9 mouse cellular contexts compared by ENCODE assay signal in genomic region chr19:24134991-24135390, GRCm38 (mm10).
DNase-seq lines count a peak whose midpoint lies in the region; ATAC-seq and TF ChIP-seq lines count a peak whose summit lies in the region.
"Had no signal": no experiment of that assay in that cellular context is flagged by ENCODE, and none has a peak within 500 bp of the region (broad histone marks: within the 10 kb centered on the region; RNA-seq: fewer than 3 reads in every experiment).

No protein-coding gene starts in this region.

- peak overlapping the region; percentile 51 for H3K4me3 ChIP-seq in cerebellum, adult 2 months (replicated peaks; ENCODE audit: insufficient read depth, low read depth, low read length)
- H3K4me3 ChIP-seq in megakaryocyte, embryonic 14.5 days (replicated peaks), result peak overlapping the region; percentile 69
- peak overlapping the region; percentile 25; the same call in 1 of the 2 replicates for H3K4me3 ChIP-seq in lung, postnatal 0 days (ENCODE audit: low read depth, low read length)

- no peak for TF ChIP-seq EP300 in lung, postnatal 0 days (IDR thresholded peaks at IDR 0.05)

- no peak overlapping the region for H3K27ac ChIP-seq in cerebellum, adult 2 months (ENCODE audit: insufficient read depth, low read length)
- H3K27ac ChIP-seq in lung, postnatal 0 days (ENCODE audit: low read length), result no peak overlapping the region

- no peaks in the 10 kb centered on the region for H3K4me1 ChIP-seq in cerebellum, adult 2 months (ENCODE audit: control insufficient read depth, insufficient read depth, low read length)
- H3K4me1 ChIP-seq in megakaryocyte, embryonic 14.5 days, result peaks cover 27% of the 10 kb centered on the region
- H3K4me1 ChIP-seq in lung, postnatal 0 days (ENCODE audit: insufficient read depth, low read depth, low read length), result no peaks in the 10 kb centered on the region

- no peak overlapping the region; the same call in 1 of the 2 replicates for H3K9ac ChIP-seq in lung, postnatal 0 days (replicated peaks; ENCODE audit: low read depth)

- H3K9me3 ChIP-seq in megakaryocyte, embryonic 14.5 days, result peaks cover 8% of the 10 kb centered on the region
- H3K9me3 ChIP-seq in lung, postnatal 0 days (ENCODE audit: low read length), result no peaks in the 10 kb centered on the region

- WGBS in cerebellum, adult 2 months, result 62% methylated on average over 10 of the region's 10 CpGs
- WGBS in lung, postnatal 0 days, result 42% methylated on average over 10 of the region's 10 CpGs

- TF ChIP-seq CTCF in cerebellum, adult 2 months (IDR thresholded peaks at IDR 0.05; ENCODE audit: borderline replicate concordance, insufficient read depth, low read depth, low read length), result no peak
- TF ChIP-seq CTCF in lung, postnatal 0 days (IDR thresholded peaks at IDR 0.05), result no peak

- H3K36me3 ChIP-seq in megakaryocyte, embryonic 14.5 days (replicated peaks; ENCODE audit: low read length), result peaks cover 45% of the 10 kb centered on the region
- H3K36me3 ChIP-seq in lung, postnatal 0 days (ENCODE audit: insufficient read depth, low read length), result peaks cover 27% of the 10 kb centered on the region

- no peak for TF ChIP-seq POLR2A in cerebellum, adult 2 months (IDR thresholded peaks at IDR 0.05; ENCODE audit: borderline replicate concordance, insufficient read depth, low read length)

- no peaks in the 10 kb centered on the region for H3K27me3 ChIP-seq in cerebellum, adult 2 months (ENCODE audit: control insufficient read depth, insufficient read depth, low read length)
- no peaks in the 10 kb centered on the region for H3K27me3 ChIP-seq in megakaryocyte, embryonic 14.5 days (replicated peaks)
- no peaks in the 10 kb centered on the region for H3K27me3 ChIP-seq in lung, postnatal 0 days (replicated peaks; ENCODE audit: insufficient read depth, low read length)

- no peak for ATAC-seq in cerebellum, adult (ENCODE audit: insufficient number of reproducible peaks, low FRiP score, low TSS enrichment)
- ATAC-seq in megakaryocyte, adult 5-6 weeks (ENCODE audit: poor library complexity, severe bottlenecking), result no peak
- ATAC-seq in lung, postnatal 0 days, result no peak
- no peak for ATAC-seq in granulocyte monocyte progenitor cell, adult 5-6 weeks (replicated peaks; ENCODE audit: poor library complexity, severe bottlenecking)

- DNase-seq in cerebellum, adult 2 months, result no peak
- DNase-seq in lung, postnatal 0 days (ENCODE audit: low spot score), result no peak
- DNase-seq in thymus, postnatal 4 days, result no peak
- DNase-seq in spleen, postnatal 36 days (ENCODE audit: low spot score in 2 of 2), result no peak
- DNase-seq: B cell, adult 2 months had no signal

- peak overlapping the region; percentile 39 for H3K4me2 ChIP-seq in lung, postnatal 0 days (replicated peaks; ENCODE audit: low read depth, low read length)
